Mouse (Mus musculus): Measurements from ENCODE around the gene Arl5c.

GRCm38 (mm10) chr11:98001351-98001824 is 5.4 kb upstream of the Arl5c start:
- TF ChIP-seq CTCF (IDR thresholded peaks at IDR 0.05; ENCODE audit: low read depth, low read length) (no peak), POLR2A (IDR thresholded peaks at IDR 0.05; ENCODE audit: extremely low read depth, insufficient read depth, low read length) (no peak)
